Mouse (Mus musculus) MEL (cell line): ENCODE results near the gene Pgbd5. TPM values are rescaled to one million over a fixed set of nuclear protein-coding genes. Genes with fewer than 3 reads are reported as not detected.

Experiments used
- DNase-seq: peaks from one replicate; pipeline ENCODE4 v3.0.0; 2011; ENCODE audit warnings: low read depth, low spot score
- H3K27ac ChIP-seq: 2 replicates; pipeline ENCODE4 v1.5.1; 2012; ENCODE audit warnings: low read depth, mild to moderate bottlenecking, control low read depth, low read length, moderate library complexity; ENCODE audit not compliant: control insufficient read depth
- H3K27me3 ChIP-seq, 2 experiments: fragments of 150-350 bp in 1 of 2; sonication (generic) in 1 of 2; 2 replicates each; pipeline ENCODE4 v1.6.1; 2012; ENCODE audit warnings: low read length in 2 of 2, mild to moderate bottlenecking in 2 of 2, improper control_type of control experiment in 1 of 2, moderate library complexity in 1 of 2; ENCODE audit not compliant: insufficient read depth in 2 of 2, control insufficient read depth in 1 of 2
- H3K36me3 ChIP-seq, 2 experiments: 2 replicates each; pipeline ENCODE4 v1.6.1; 2012 to 2014; ENCODE audit warnings: low read length in 2 of 2, improper control_type of control experiment in 1 of 2, inconsistent platforms in 1 of 2, mild to moderate bottlenecking in 1 of 2; ENCODE audit not compliant: insufficient read depth in 2 of 2, control insufficient read depth in 1 of 2
- H3K4me1 ChIP-seq, 2 experiments: fragments of 150-350 bp in 1 of 2; sonication (generic) in 1 of 2; 2 replicates each; pipeline ENCODE4 v1.6.1; 2012; ENCODE audit warnings: low read length in 2 of 2, improper control_type of control experiment in 1 of 2, mild to moderate bottlenecking in 1 of 2; ENCODE audit not compliant: insufficient read depth in 2 of 2, control insufficient read depth in 1 of 2
- H3K4me3 ChIP-seq, 2 experiments: fragments of 150-350 bp in 1 of 2; sonication (generic) in 1 of 2; 2 replicates each; pipeline ENCODE4 v1.5.1; 2012; ENCODE audit warnings: low read depth in 2 of 2, low read length in 2 of 2, mild to moderate bottlenecking in 2 of 2, moderate library complexity in 2 of 2, control low read depth in 1 of 2, improper control_type of control experiment in 1 of 2; ENCODE audit not compliant: control insufficient read depth in 1 of 2, insufficient read depth in 1 of 2
- H3K79me2 ChIP-seq: 2 replicates; pipeline ENCODE4 v1.6.1; 2012; ENCODE audit warnings: mild to moderate bottlenecking, low read length, moderate library complexity; ENCODE audit not compliant: control insufficient read depth, poor library complexity, insufficient read depth
- H3K9ac ChIP-seq: 2 replicates; pipeline ENCODE4 v1.6.1; 2012; ENCODE audit warnings: low read depth, mild to moderate bottlenecking, control low read depth, low read length, moderate library complexity; ENCODE audit not compliant: control insufficient read depth, poor library complexity, severe bottlenecking
- H3K9me3 ChIP-seq: fragments of 150-350 bp; sonication (generic); replicated peaks from 2 replicates; pipeline ENCODE4 v1.6.1; 2012; ENCODE audit warnings: mild to moderate bottlenecking, low read length, improper control_type of control experiment, moderate library complexity; ENCODE audit not compliant: insufficient read depth
- E2F4 ChIP-seq: IDR thresholded peaks from 2 replicates; pipeline ENCODE4 v1.6.1; 2011; ENCODE audit warnings: low read depth, low read length, improper control_type of control experiment, borderline replicate concordance
- EP300 ChIP-seq, 2 experiments: IDR thresholded peaks; 2 replicates each; pipeline ENCODE4 v1.6.1; 2011; ENCODE audit warnings: improper control_type of control experiment in 2 of 2, low read length in 2 of 2, low read depth in 1 of 2, mild to moderate bottlenecking in 1 of 2
- ETS1 ChIP-seq: IDR thresholded peaks from 2 replicates; pipeline ENCODE4 v1.6.1; 2012; ENCODE audit warnings: low read depth, mild to moderate bottlenecking, inconsistent platforms, low read length, improper control_type of control experiment, moderate library complexity
- GATA1 ChIP-seq: IDR thresholded peaks from 2 replicates; pipeline ENCODE4 v1.6.1; 2011; ENCODE audit warnings: low read depth, low read length, improper control_type of control experiment
- JUND ChIP-seq: IDR thresholded peaks from 2 replicates; pipeline ENCODE4 v1.6.1; 2011; ENCODE audit warnings: low read depth, mild to moderate bottlenecking, improper control_type of control experiment, low read length
- MAFK ChIP-seq: IDR thresholded peaks from 2 replicates; pipeline ENCODE4 v1.6.1; 2011; ENCODE audit warnings: low read depth, mild to moderate bottlenecking, low read length, improper control_type of control experiment, borderline replicate concordance
- MAX ChIP-seq: IDR thresholded peaks from 2 replicates; pipeline ENCODE4 v1.6.1; 2011; ENCODE audit warnings: low read length, improper control_type of control experiment
- NELFE ChIP-seq: IDR thresholded peaks from 2 replicates; pipeline ENCODE4 v1.6.1; 2011; ENCODE audit warnings: low read depth, low read length, improper control_type of control experiment
- POLR2A ChIP-seq, 2 experiments: IDR thresholded peaks; 2 replicates each; pipeline ENCODE4 v1.6.1; 2011 to 2012; ENCODE audit warnings: low read length in 2 of 2, mild to moderate bottlenecking in 2 of 2, control low read depth in 1 of 2, improper control_type of control experiment in 1 of 2, low read depth in 1 of 2, moderate library complexity in 1 of 2; ENCODE audit not compliant: control insufficient read depth in 1 of 2, insufficient read depth in 1 of 2, poor library complexity in 1 of 2
- RCOR1 ChIP-seq: IDR thresholded peaks from 2 replicates; pipeline ENCODE4 v1.6.1; 2012; ENCODE audit warnings: low read depth, mild to moderate bottlenecking, inconsistent platforms, low read length, improper control_type of control experiment
- SIN3A ChIP-seq: IDR thresholded peaks from 2 replicates; pipeline ENCODE4 v1.6.1; 2012; ENCODE audit warnings: low read length, improper control_type of control experiment, inconsistent platforms
- TBP ChIP-seq: IDR thresholded peaks from 2 replicates; pipeline ENCODE4 v1.8.0; 2011; ENCODE audit warnings: low read depth, low read length, improper control_type of control experiment
- TCF12 ChIP-seq: IDR thresholded peaks from 2 replicates; pipeline ENCODE4 v1.6.1; 2014; ENCODE audit warnings: low read depth, mild to moderate bottlenecking, inconsistent platforms, low read length, improper control_type of control experiment, moderate library complexity
- UBTF ChIP-seq: IDR thresholded peaks from 2 replicates; pipeline ENCODE4 v1.6.1; 2012; ENCODE audit warnings: low read depth, mild to moderate bottlenecking, inconsistent platforms, low read length, improper control_type of control experiment, moderate library complexity, borderline replicate concordance; ENCODE audit not compliant: insufficient read depth
- USF1 ChIP-seq: IDR thresholded peaks from 2 replicates; pipeline ENCODE4 v1.6.1; 2014; ENCODE audit warnings: low read depth, mild to moderate bottlenecking, inconsistent platforms, low read length, improper control_type of control experiment, moderate library complexity
- ZMIZ1 ChIP-seq: IDR thresholded peaks from 2 replicates; pipeline ENCODE4 v1.6.1; 2012; ENCODE audit warnings: low read depth, mild to moderate bottlenecking, inconsistent platforms, low read length, improper control_type of control experiment, moderate library complexity
- ZNF384 ChIP-seq: IDR thresholded peaks from 2 replicates; pipeline ENCODE4 v1.6.1; 2012; ENCODE audit warnings: low read depth, mild to moderate bottlenecking, inconsistent platforms, low read length, improper control_type of control experiment
- polyA plus RNA-seq, 2 experiments: library from polyadenylated mRNA; stranded (reverse) in 1 of 2; unstranded in 1 of 2; fragments of >175 nt in 1 of 2; fragments of >200 nt in 1 of 2; gene quantifications; 2 replicates each; pipeline versions ENCODE4 v1.2.1 to v1.2.4; 2012; ENCODE audit warnings: low replicate concordance in 2 of 2, low read depth in 1 of 2; ENCODE audit not compliant: insufficient read length in 2 of 2, insufficient read depth in 1 of 2, missing spikeins in 1 of 2
- total RNA-seq: library from RNA; depleted of rRNA; stranded (reverse); fragments of 300-350 nt; gene quantifications from 2 replicates; pipeline ENCODE4 v1.2.3, GENCODE M21; 2012

Pgbd5 gene
- total and polyA plus RNA-seq, 3 experiments, result not detected

DNA sequence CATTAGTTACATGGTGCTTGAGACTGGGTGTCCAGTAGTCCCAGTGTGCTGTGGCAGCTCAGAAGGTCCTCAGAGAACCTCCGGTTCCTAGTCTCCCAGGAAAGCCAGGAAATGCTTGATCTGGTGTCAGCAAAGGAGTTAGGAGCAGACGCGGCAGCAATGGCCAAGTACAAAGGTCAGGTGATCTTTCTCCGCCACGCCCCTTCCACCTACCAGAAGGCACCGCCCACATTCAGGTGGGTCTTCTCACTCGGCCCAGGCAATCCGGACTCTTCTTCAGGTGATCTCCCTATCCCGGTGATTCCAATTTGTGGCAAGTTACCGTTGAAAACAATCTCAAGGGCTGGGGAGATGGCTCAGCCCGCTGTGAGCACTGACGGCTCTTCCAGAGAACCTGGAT, 20.2 kb upstream of the Pgbd5 start:
- DNase-seq, result no peak
- TF ChIP-seq ETS1 (no peak), UBTF (no peak), SIN3A (no peak), E2F4 (no peak), EP300 (IDR thresholded peaks at IDR 0.05; ENCODE audit: low read depth in 1 of 2, low read length in 2 of 2) (no peak), MAFK (no peak), ZNF384 (no peak), MAX (no peak)
- Histone ChIP-seq H3K36me3 (peaks cover 0 to 5% of the 10 kb centered on the region in 2 experiments; a peak in 1 of 4 replicates), H3K9ac (no peak overlapping the region), H3K27ac (no peak overlapping the region), H3K27me3 (no peaks in the 10 kb centered on the region; a peak in 1 of 4 replicates), H3K4me3 (no peak overlapping the region), H3K4me1 (no peaks in the 10 kb centered on the region), H3K79me2 (no peaks in the 10 kb centered on the region), H3K9me3 (no peaks in the 10 kb centered on the region)

DNA sequence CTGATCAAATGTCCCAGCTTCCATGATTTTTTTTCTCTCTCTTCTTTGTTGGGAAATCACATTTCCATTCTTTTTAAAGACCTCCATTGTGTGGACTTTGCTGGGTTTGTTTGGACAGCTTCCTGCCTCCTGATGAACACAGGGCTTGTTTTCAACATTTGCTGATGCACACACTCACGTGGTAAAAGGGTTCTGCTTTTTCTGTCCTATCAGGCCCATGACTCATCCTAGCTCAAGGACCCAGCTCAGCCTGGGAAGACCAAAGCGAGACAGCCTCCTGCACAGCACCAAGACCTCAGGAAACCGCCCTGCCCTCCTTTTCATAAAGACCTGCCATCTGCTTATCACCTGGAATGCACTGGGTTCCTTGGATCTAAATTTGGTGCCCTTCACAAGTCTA, 15.9 kb upstream of the Pgbd5 start:
- no peaks in the 10 kb centered on the region for H3K79me2 ChIP-seq
- H3K36me3 ChIP-seq, result peaks cover 0 to 5% of the 10 kb centered on the region in 2 experiments; a peak in 1 of 4 replicates
- no peaks in the 10 kb centered on the region for H3K9me3 ChIP-seq
- TF ChIP-seq USF1 (peak; percentile 50), ZMIZ1 (no peak), RCOR1 (no peak), JUND (peak; percentile 69; the same call in 1 of the 2 replicates), TCF12 (no peak), E2F4 (no peak), NELFE (no peak), GATA1 (peak; percentile 8; the same call in 1 of the 2 replicates), POLR2A (IDR thresholded peaks at IDR 0.05; ENCODE audit: control insufficient read depth in 1 of 2, insufficient read depth in 1 of 2, low read depth in 1 of 2, low read length in 2 of 2, poor library complexity in 1 of 2) (no peak), TBP (no peak)
- TF ChIP-seq, all 39 proteins: peak for 3
- Histone ChIP-seq H3K4me1 (no peaks in the 10 kb centered on the region), H3K9ac (no peak overlapping the region), H3K27me3 (peaks cover 0 to 1% of the 10 kb centered on the region in 2 experiments; a peak in 2 of 4 replicates), H3K27ac (no peak overlapping the region), H3K4me3 (no peak overlapping the region)
- peak; percentile 53 for DNase-seq
